Mouse (Mus musculus) cerebellum, postnatal 36 days (tissue): ENCODE results near the gene Ift57.

ENCODE experiments used
- DNase-seq, 2 experiments: peaks; one replicate each; pipeline ENCODE4 v3.0.0; 2021 to 2022; ENCODE audit warnings: mixed read lengths in 2 of 2

Gene Ift57

GRCm38 (mm10) chr16:49698620-49699525, at the start of gene Ift57:
TSS of gene Ift57 (plus strand) at chr16:49699233.
- DNase-seq = peak; percentile 97 to 98

DNA sequence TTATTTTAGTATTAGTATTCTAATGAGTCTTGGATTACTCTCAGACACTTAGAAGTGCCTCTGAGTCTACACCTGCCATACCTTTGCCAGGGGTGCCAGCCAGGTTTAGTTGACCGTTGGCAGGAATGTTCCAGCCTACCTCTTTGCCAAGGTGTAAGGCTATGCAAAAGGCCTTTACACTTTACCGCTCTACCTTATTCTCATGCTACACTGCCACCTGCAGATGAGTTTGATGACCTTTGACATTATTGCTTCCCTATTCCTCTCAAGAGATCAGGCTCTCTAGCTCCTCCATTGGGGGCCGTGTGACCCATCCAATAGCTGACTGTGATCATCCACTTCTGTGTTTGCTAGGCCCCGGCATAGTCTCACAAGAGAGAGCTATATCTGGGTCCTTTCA, 41.9 kb upstream of the Ift57 start:
- no peak for DNase-seq

- DNase-seq = no peak
Measured at GRCm38 (mm10) chr16:49658029-49658428, 41.0 kb upstream of the Ift57 start.

DNA sequence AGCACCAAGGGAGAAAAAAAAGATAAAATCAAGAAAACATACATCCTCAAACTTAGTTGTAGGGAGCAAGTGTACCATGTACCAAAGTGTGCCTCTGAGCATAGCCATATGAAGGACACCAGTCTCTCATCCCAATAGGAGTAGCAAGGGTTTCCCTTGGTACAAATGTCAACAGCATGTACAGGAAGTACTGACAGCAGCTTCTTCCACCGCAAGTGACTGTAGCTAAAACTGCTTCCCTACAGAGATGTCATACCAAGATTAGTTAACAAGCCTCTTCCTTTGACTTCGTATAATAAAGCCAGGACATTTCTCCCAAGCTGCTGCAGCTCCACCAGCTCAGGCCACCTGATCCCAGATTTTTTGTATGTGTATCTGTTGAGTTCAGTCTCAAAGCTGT, 39.9 kb upstream of the Ift57 start:
- DNase-seq = no peak

- DNase-seq = no peak
Measured at GRCm38 (mm10) chr16:49660111-49660510, 38.9 kb upstream of the Ift57 start.

- no peak for DNase-seq
Measured at GRCm38 (mm10) chr16:49662201-49662600, 36.8 kb upstream of the Ift57 start.

- DNase-seq = peak; percentile 42 to 58
Measured at GRCm38 (mm10) chr16:49664677-49665076, 34.4 kb upstream of the Ift57 start.

DNA sequence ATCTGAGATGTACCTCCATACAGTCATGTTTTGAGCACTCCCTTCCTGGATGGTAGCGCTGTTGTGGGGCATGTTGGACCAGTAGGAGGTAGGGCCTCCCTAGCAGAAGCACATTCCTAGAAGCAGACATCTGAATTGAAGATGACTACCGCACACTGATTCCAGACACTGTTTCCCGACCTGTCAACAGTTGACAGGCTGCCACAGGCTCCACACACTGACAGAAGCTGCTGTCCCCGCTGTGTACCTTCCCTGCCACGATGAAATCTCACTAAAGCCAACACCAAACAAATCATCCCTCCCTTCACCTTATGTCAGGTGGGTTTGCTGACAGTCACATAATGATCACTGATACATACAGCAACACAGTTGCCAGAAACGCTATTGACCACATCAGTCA, 19.4 kb upstream of the Ift57 start:
- no peak for DNase-seq

GRCm38 (mm10) chr16:49684961-49685360, 14.1 kb upstream of the Ift57 start:
- DNase-seq = no peak

DNA sequence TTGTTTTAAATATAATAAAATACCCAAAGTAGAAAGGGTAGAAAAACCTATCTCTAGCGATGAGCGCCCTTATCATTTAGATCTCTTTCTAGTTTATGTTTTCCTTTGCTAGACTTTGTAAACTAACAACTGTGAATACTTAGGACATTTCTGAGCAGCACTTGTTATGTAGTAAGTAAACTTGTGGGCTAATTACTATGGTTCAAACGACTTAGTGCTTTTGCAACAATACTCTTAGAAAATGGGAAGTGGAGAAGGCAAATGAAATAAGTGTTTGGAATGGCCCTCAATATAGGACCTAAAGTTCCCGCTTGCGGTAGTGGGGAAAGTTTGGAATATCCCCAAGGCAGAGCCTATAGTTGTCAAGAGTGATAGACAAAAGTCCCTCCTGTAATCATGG, 788 bp downstream of the Ift57 start:
- no peak for DNase-seq

DNA sequence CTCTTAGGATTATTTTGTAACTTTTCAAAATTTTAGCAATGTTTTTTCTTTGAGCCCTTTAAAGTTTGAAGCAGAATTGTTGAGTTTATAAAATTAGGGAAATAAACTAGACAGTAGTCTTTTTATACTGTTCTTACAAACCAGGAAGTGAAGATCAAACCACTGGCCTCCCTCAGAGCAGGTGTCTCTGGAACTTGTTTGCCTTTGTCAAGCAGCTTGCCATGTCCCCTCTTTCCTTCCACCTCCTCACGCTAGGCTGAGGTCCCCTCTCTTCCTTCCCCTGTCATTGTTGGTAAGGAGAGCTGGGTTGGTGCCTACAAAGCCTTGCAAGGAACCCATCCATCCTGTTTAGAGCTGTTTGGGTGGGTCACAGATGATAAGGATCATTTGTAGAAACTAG, 9.0 kb downstream of the Ift57 start:
- no peak for DNase-seq

- no peak for DNase-seq
Measured at GRCm38 (mm10) chr16:49710188-49710587, 11.2 kb downstream of the Ift57 start.

DNA sequence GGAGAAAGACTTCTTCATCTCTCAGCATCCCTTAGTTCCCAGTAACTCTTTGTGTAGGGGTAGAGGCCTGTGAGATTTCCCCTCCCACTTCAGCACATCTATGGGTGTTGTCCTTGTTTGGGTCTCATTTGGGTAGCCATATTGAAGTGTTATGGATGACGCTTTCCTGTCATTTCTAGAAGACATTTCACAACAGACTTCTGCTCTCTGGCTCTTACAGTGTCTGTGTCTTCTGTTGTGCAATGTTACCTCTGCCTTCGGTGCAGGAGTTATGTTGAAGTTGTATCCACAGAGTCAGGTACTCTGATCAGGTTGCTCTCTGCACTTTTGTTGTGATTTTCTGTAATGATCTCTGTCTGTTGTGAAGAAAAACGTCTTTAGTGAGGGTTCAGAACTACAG, 14.3 kb downstream of the Ift57 start:
- DNase-seq = no peak

DNA sequence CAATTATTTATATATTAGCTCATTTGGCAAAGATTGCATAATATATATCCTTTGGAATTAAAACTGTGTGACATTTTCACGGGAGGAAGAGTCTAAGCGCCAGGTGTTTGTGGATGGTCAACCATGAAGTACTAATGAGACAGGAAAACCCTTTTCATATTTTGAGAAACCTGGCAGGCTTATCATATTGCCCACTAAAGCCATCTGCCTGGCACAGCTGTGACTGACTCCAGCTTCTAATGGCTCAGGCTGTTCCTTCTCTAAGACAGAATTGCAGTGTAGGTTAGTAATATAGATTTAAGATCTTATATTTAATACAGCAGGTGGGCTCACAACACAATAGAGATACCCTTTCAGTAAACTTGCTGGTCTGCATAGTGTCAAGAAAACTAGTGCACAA, 21.6 kb downstream of the Ift57 start:
- peak; percentile 44 to 50 for DNase-seq

GRCm38 (mm10) chr16:49721678-49722077, 22.6 kb downstream of the Ift57 start:
- DNase-seq = peak; percentile 92

DNA sequence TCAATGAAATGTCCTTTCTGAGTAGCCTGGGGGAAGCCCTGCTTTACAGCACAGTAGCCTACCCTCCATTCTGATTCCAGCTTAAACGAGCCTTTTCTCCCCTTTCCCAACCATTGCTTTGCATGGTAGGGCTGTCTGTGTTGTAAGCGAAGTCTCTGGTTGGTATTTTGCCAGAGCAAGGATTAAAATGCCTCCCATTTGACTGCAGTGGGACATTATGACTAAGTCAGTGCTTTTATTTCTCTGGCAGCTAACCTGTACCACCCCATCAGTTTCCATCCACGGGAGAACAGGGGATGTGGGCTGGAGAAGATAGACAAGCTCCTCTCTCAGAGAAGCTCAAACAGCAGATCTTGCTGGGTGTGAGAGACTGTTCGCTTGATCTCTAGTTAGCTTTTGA, 24.2 kb downstream of the Ift57 start:
- DNase-seq = peak in 1 of 2 experiments; percentile 31

DNA sequence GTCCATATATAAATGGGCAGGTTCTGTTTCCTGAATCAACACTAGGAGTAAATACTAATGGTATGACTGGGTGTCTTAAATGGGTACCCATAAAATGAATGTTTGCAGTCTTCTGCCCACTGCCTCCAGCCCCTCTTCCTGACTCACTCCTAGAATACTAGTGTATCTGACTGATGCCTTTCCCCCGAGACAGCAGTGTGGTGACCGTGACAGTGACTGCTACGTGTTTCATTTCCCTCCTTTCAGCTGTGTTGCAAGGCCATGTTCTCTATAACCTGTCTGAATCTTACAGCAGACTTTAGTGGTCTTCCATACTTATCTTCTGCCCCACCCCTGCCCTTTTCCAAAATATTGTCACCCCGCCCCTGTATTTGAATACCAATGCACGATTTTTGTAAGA, 25.2 kb downstream of the Ift57 start:
- DNase-seq = no peak

- no peak for DNase-seq
Measured at GRCm38 (mm10) chr16:49724931-49725330, 25.9 kb downstream of the Ift57 start.

DNA sequence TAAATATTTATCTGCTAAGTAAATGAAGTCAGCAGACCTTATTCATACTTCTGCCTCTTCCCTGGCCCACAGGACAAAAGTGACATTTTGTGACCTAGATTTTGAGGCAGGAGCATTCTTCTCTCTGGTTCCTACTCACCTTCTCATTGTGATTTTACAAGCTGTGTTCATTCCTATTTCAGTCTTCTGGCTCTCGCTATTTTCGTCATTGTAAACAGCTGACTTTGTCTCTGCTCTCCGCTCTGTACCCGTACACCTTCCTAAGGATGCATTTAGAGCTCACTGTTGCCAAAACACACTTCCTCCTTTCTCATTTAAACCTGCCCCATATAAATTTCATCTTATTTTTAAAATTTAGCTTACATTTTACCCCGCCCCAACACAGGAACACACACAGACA, 26.4 kb downstream of the Ift57 start:
- no peak for DNase-seq

DNA sequence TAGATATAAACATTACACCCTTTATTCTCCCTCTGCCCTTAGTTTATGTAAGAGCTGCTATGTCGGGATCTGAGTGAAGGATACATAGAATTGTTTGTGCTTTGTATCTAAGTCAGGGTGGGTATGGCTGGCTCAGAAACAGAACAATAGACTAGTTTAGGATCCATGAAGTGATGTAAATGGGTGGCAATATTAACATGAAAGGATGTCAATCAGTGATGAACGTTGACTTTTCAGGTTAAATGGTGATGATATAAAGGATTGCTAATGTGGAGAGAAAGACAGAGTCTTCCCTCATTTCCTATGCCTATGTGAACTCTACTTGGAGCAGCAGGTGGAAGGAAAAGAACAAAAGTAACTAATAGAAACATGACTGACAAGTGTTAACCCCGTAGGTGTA, 27.2 kb downstream of the Ift57 start:
- no peak for DNase-seq

DNA sequence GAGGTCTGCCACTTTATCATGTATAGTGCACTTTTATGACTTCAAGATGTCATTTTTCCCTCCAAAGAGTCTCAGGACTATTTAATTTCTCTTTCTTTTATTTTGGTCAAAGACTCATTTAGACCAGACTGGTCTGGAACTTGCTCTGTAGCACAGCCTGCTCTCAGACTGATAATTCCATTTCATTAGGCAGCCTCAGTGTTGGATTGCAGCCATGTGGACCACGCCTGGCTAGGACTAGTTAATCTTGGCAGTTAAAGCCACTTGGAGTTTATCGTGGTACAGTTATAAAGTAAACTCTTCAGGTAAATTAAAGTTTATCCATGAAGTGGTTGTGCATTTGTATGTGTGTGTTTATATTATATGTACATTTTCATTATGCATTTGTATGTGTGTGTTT, 27.7 kb downstream of the Ift57 start:
- no peak for DNase-seq

DNA sequence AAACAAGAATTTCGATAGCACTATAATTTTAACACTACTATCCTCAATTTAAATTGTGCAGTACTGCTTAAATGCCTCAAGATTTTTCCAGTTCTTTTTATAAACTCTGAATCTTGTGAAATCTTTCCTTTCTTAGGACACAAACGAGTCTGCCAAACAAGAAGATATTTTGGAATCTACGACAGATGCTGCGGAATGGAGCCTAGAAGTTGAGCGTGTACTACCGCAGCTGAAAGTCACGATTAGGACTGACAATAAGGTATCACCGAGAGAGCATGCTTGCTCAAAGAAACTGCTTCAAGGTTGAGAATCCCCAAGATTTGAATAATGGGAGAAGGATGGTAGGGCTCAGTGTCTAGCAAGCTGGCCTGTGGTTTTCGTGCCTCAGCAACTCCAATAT, 37.5 kb downstream of the Ift57 start:
- no peak for DNase-seq

DNA sequence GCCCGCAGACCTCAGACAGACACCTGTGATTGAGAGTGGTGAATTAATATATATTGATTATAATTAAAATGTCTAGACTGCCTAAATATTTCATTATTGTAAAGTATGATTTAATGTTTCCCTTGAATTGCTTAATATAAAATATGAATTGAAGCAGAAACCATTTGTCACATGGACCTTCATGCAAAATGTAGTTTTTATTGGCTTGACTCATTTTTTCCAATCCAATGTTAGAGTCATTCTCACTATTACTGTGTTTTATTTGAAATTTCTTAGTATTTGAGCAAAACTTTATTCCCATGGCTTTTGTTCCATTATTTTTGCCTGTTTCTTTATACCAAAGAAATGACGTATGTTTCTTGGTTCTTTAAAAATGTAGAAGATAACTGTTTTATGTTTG, 48.3 kb downstream of the Ift57 start:
- DNase-seq = no peak

GRCm38 (mm10) chr16:49752906-49753305, 53.9 kb downstream of the Ift57 start:
- no peak for DNase-seq

GRCm38 (mm10) chr16:49753318-49753717, 54.3 kb downstream of the Ift57 start:
- DNase-seq = no peak
